Comparison of ENCODE assay signal across 8 mouse cellular contexts in genomic region chr2:152293727-152294475, GRCm38 (mm10). TPM values are rescaled to one million over a fixed set of nuclear protein-coding genes. Genes with fewer than 3 reads are reported as not detected.
DNase-seq lines count a peak whose midpoint lies in the region; ATAC-seq lines count a peak whose summit lies in the region.

TSS of gene Tbc1d20 (plus strand) at chr2:152293828.

- no peaks in the 10 kb centered on the region for H3K27me3 ChIP-seq in hindbrain, embryonic 13.5 days

- WGBS in hindbrain, embryonic 13.5 days, result under 1% methylated on average over 62 of the region's 70 CpGs

- peak; percentile 94 for DNase-seq in NIH3T3 (ENCODE audit: low read depth)
- DNase-seq in cerebellum, postnatal 10 days, result peak; percentile 95 to 96
- peak; percentile 72 to 88 for DNase-seq in frontal cortex, postnatal 14 days (ENCODE audit: low spot score in 2 of 2)
- DNase-seq in layer of hippocampus, postnatal 25 days (ENCODE audit: extremely low spot score in 1 of 2, low spot score in 1 of 2), result peak; percentile 81 to 86
- peak; percentile 91 for DNase-seq in lung, postnatal 25 days (ENCODE audit: low spot score)
- DNase-seq in retina, embryonic 14.5 days (ENCODE audit: low spot score), result peak; percentile 92
- DNase-seq in thymus, postnatal 4 days, result peak; percentile 94

- H3K4me1 ChIP-seq in hindbrain, embryonic 13.5 days (replicated peaks), result peaks cover 39% of the 10 kb centered on the region

- H3K4me3 ChIP-seq in hindbrain, embryonic 13.5 days, result peak within 1 kb of the TSS; percentile 90

- peak within 1 kb of the TSS; percentile 94 for H3K9ac ChIP-seq in hindbrain, embryonic 13.5 days

- peak within 1 kb of the TSS; percentile 90 for H3K27ac ChIP-seq in hindbrain, embryonic 13.5 days

- no peaks in the 10 kb centered on the region for H3K36me3 ChIP-seq in hindbrain, embryonic 13.5 days

- peak within 1 kb of the TSS; percentile 83 for H3K4me2 ChIP-seq in hindbrain, embryonic 13.5 days

- no peaks in the 10 kb centered on the region for H3K9me3 ChIP-seq in hindbrain, embryonic 13.5 days

- ATAC-seq in hindbrain, embryonic 13.5 days (ENCODE audit: low FRiP score), result peak; percentile 98

RNA-seq across cellular contexts. Expression of gene Tbc1d20, which starts in this region (rescaled TPM):
- 32.2 and 34.3 TPM in 2 replicates for polyA plus RNA-seq in hindbrain, embryonic 13.5 days (2015; fragmentation: Nextera tagmentation; extraction: Ambion mirVana)
- total RNA-seq in layer of hippocampus, postnatal 25 days (2021), result 10 to 100 TPM; 56.1 to 58.2 TPM

Comparison
In these comparisons a context has a peak if more than half of its experiments do, and no peak if none do; other contexts are left out.
1. Peak in every context shown above with its lines: DNase-seq, ATAC-seq, H3K4me3 ChIP-seq and H3K27ac ChIP-seq.